Mouse (Mus musculus) liver, postnatal 0 days (tissue): ENCODE data around the gene Fat4.

Source experiments
- CTCF ChIP-seq: sonication (generic); IDR thresholded peaks from 2 replicates; pipeline ENCODE4 v1.5.1; 2016; ENCODE audit warnings: antibody characterized with exemption, low read depth
- EP300 ChIP-seq: IDR thresholded peaks from 2 replicates; pipeline ENCODE4 v1.6.1; 2016; ENCODE audit warnings: antibody characterized with exemption, low read depth, mild to moderate bottlenecking

DNA sequence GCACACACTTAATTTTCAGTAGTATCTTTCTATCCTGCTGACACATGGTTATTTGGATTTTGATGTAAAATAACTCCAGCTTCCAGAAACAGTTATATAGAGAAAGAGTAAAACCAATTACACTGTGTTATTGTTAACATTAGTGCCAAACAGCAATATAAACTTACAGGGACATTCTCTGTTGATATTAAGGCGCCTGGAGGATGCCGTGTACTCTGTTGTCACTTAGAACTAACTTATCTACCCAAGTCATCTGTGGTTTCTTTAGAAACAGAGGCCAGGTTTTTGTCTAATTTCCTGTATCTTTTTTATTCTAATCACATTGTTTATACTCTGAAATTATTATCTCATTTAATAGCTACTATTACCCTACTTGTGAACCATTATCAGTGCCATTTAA is 47.3 kb upstream of the Fat4 start:
- TF ChIP-seq CTCF (no peak), EP300 (no peak)
